Mouse (Mus musculus): ENCODE measurements around the gene Tle1.

The Tle1 gene

DNA sequence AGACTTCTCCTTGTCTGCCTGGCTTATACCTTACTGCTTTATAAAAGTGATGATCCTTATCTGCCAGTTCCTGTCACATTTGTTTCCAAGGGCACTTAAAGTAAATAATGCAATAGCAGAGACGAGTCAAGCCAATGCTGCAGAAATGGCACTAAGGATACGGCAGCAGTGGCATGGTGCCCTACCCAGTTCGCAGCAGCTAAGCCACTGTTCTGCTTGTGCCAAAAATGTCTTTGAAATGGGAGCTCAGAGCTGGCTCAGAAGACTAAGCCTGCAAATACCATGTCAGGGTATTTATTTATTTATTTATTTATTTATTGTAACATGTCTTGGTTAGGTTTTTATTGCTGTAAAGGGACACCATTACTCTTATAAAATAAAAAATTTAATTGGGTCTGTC is 132.8 kb downstream of the Tle1 start:
- no peak for DNase-seq (ENCODE audit: low read depth in 2 of 2, low spot score in 2 of 2)
